Mouse (Mus musculus) T-helper 2 cell (primary cell): ENCODE measurements around the gene Fezf2.

Experiments
- in situ Hi-C: fragments of 300-600 bp; cut with MboI, MseI; formaldehyde crosslinking; loops from one replicate; pipeline ENCODE4 v1.15.1; 2025; ENCODE audit warnings: high pct_unique_total_duplicates

Fezf2 gene

GRCm38 (mm10) chr14:12342458-12343131 lies 5.4 kb downstream of the Fezf2 start:
- in situ Hi-C loops: no loop called here

GRCm38 (mm10) chr14:12341789-12342457 lies 6.1 kb downstream of the Fezf2 start:
- in situ Hi-C loops: no loop called here

- in situ Hi-C loops: no loop called here
These were observed 6.8 kb downstream of the Fezf2 start for GRCm38 (mm10) chr14:12341075-12341788.

GRCm38 (mm10) chr14:12340238-12341074 lies 7.5 kb downstream of the Fezf2 start:
- in situ Hi-C loops: no loop called here

GRCm38 (mm10) chr14:12338811-12339565 lies 9.0 kb downstream of the Fezf2 start:
- in situ Hi-C loops: no loop called here

GRCm38 (mm10) chr14:12337998-12338809 lies 9.8 kb downstream of the Fezf2 start:
- in situ Hi-C loops: no loop called here

GRCm38 (mm10) chr14:12337421-12337997 lies 10.5 kb downstream of the Fezf2 start:
- in situ Hi-C loops: no loop called here

GRCm38 (mm10) chr14:12334925-12335324 lies 13.1 kb downstream of the Fezf2 start:
- in situ Hi-C loops: no loop called here

GRCm38 (mm10) chr14:12333622-12334021 lies 14.4 kb downstream of the Fezf2 start:
- in situ Hi-C loops: no loop called here

GRCm38 (mm10) chr14:12303106-12303505 lies 44.9 kb downstream of the Fezf2 start:
- in situ Hi-C loops: no loop called here

GRCm38 (mm10) chr14:12300677-12301076 lies 47.3 kb downstream of the Fezf2 start:
- in situ Hi-C loops: no loop called here

- in situ Hi-C loops: no loop called here
These were observed 47.7 kb downstream of the Fezf2 start for GRCm38 (mm10) chr14:12300275-12300674.

GRCm38 (mm10) chr14:12299654-12300053 lies 48.3 kb downstream of the Fezf2 start:
- in situ Hi-C loops: no loop called here

GRCm38 (mm10) chr14:12299171-12299570 lies 48.8 kb downstream of the Fezf2 start:
- in situ Hi-C loops: no loop called here

- in situ Hi-C loops: no loop called here
These were observed 51.6 kb downstream of the Fezf2 start for GRCm38 (mm10) chr14:12296391-12296790.
